Mouse (Mus musculus): ENCODE measurements around the gene Rapgef4.

DNA sequence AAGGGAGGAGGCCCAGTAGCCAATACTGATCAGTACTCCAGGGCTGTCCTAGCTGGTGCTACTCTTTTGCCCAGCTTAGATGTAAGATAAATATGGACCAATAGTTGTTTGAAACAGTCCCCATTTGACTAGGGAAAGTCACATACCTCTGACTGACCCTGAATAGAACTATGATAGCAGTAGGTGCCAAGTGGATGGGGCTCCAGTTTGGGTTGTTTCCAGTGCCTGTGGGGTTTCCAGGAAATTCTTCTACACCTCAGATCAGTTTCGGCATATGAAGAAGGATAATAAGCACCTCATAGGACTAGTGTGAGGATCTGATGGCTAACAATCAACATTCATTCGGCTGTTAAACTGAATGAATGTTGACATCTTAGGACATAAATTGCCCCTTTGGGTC lies 36.1 kb downstream of the Rapgef4 start:
- TF ChIP-seq CTCF (IDR thresholded peaks at IDR 0.05) (no peak), EP300 (IDR thresholded peaks at IDR 0.05) (no peak)

Data from lung, postnatal 0 days (tissue).